Mouse (Mus musculus) telencephalon, adult 2 months (tissue): ENCODE results near the gene Syne2.

Experiments used
- DNase-seq: peaks from one replicate; pipeline ENCODE4 v3.0.0-alpha.2; 2011; ENCODE audit warnings: low read depth, low spot score

The Syne2 gene

GRCm38 (mm10) chr12:75866419-75867373 is 48.8 kb downstream of the Syne2 start:
- DNase-seq: no peak

- DNase-seq: no peak
Observed at GRCm38 (mm10) chr12:75873546-75874235, 55.8 kb downstream of the Syne2 start.

- no peak for DNase-seq
Observed at GRCm38 (mm10) chr12:75874287-75874994, 56.5 kb downstream of the Syne2 start.

- DNase-seq: no peak
Observed at GRCm38 (mm10) chr12:75879636-75880317, 61.8 kb downstream of the Syne2 start.

GRCm38 (mm10) chr12:75881554-75881953 is 63.6 kb downstream of the Syne2 start:
- no peak for DNase-seq

- no peak for DNase-seq
Observed at GRCm38 (mm10) chr12:75886161-75886560, 68.2 kb downstream of the Syne2 start.

GRCm38 (mm10) chr12:75886946-75887345 is 69.0 kb downstream of the Syne2 start:
- DNase-seq: no peak

GRCm38 (mm10) chr12:75888721-75889120 is 70.8 kb downstream of the Syne2 start:
- no peak for DNase-seq

- no peak for DNase-seq
Observed at GRCm38 (mm10) chr12:75891206-75891605, 73.3 kb downstream of the Syne2 start.

- no peak for DNase-seq
Observed at GRCm38 (mm10) chr12:75893392-75893791, 75.5 kb downstream of the Syne2 start.

GRCm38 (mm10) chr12:75894316-75894997 is 76.5 kb downstream of the Syne2 start:
- DNase-seq: peak; percentile 15

- DNase-seq: no peak
Observed at GRCm38 (mm10) chr12:75894998-75895331, 77.0 kb downstream of the Syne2 start.

- no peak for DNase-seq
Observed at GRCm38 (mm10) chr12:75897793-75898192, 79.9 kb downstream of the Syne2 start.

- DNase-seq: no peak
Observed at GRCm38 (mm10) chr12:75901721-75902120, 83.8 kb downstream of the Syne2 start.

- DNase-seq: no peak
Observed at GRCm38 (mm10) chr12:75904068-75904467, 86.1 kb downstream of the Syne2 start.

GRCm38 (mm10) chr12:75905304-75905703 is 87.4 kb downstream of the Syne2 start:
- DNase-seq: no peak

- DNase-seq: no peak
Observed at GRCm38 (mm10) chr12:75908466-75908865, 90.5 kb downstream of the Syne2 start.

- no peak for DNase-seq
Observed at GRCm38 (mm10) chr12:75915694-75916093, 97.8 kb downstream of the Syne2 start.

GRCm38 (mm10) chr12:75918415-75918814 is 100.5 kb downstream of the Syne2 start:
- DNase-seq: no peak

- peak; percentile 42 for DNase-seq
Observed at GRCm38 (mm10) chr12:75918914-75919313, 101.0 kb downstream of the Syne2 start.

GRCm38 (mm10) chr12:75922900-75923299 is 105.0 kb downstream of the Syne2 start:
- no peak for DNase-seq
